Mouse (Mus musculus) megakaryocyte, adult 5-6 weeks (primary cell): ENCODE measurements around the gene Ppp2r5e. TPM values are rescaled to one million over a fixed set of nuclear protein-coding genes. Genes with fewer than 3 reads are reported as not detected.
A peak's percentile ranks its signal among the peaks of the same experiment; 100 is the strongest.

ENCODE experiments used
- ATAC-seq: 2 replicates; pipeline ENCODE4 v1.8.0; 2016; ENCODE audit warnings: mild to moderate bottlenecking, inconsistent platforms; ENCODE audit not compliant: poor library complexity, severe bottlenecking
- total RNA-seq, 2 experiments: library from RNA; stranded (forward) in 1 of 2; stranded (reverse) in 1 of 2; fragments of 153-499, 151-499 nt in 1 of 2; fragments of 221-1000, 200-1000 nt in 1 of 2; gene quantifications; 2 replicates each; pipeline versions ENCODE4 v1.2.3 to v1.2.4; 2015 to 2017

Ppp2r5e gene
- total RNA-seq, 2 experiments from 2014 or later: 14.0 to 30.3 TPM

DNA sequence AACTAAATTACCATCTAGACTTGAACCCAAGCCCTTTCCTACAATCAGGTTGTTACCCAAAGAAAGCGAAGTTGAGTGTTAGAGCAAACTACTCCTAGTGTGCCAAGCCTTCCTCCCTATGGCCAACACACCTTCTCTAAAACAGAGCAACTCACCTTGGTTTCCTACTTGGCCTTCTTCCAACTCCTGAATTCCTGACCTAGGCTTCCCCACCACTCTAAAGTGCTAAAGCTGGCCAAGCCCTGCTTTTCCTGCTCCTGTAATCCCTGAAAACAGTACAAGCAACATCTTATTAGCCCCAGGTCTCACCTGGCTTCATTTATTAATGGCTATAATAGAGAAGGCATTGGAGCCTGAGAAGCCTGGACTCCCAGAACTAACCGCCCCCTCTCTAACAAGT lies 17.0 kb downstream of the Ppp2r5e start:
- ATAC-seq: no peak

DNA sequence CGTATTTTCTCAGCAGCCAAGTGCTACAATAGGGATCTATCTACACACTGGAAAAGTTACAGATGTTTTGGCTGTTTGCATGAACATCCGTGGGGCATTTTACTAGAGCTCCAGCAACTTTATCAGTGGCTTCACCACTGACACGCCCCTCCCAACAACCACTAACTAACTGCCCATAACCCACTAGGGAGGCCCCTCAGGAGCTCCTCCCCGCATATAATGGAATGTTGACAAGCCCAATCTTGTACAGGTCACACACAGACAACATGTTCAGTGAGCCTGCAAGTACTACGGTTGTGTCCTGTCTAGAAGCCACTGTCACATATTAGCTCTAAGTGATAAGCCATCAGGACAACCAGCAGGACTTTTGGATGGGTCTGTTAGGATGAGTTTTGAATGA lies 18.8 kb downstream of the Ppp2r5e start:
- no peak for ATAC-seq

DNA sequence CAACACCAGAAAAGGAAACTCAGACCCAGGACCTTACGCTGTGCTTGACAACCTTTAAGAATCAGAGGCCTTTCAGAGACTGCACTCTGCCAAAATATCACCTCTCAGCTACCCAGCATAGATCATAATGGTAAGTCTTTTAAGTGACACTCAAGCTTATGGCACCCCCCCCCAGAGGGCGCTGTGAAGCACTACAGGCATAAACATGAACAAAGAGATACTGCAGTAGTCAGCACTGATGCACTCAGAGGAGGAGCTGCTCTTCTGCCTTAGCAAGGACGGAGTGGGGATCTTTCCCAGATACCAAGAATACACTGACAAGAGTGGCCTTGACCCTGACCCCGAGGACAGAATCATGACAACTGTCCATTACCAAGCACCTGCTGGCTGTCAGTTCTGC lies 23.8 kb downstream of the Ppp2r5e start:
- ATAC-seq: peak; percentile 69

DNA sequence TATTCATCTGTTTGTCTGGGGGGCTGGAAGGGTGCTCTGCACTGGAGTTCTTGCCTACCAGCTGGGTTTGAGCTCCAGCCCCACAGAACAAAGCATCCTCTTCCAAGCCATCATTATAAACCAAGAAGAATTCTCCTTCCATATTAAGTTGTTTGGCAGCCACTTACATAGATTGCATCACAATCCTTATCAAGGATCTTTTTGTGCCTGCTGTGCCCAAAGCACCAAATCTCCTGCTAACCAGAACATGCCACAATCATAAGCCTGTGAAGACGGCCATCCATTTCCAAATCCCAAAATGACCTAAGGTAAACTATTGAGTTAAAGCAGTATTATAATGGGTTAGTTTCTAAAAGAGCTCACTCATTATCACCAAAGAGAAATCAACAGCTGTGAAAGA lies 25.9 kb downstream of the Ppp2r5e start:
- no peak for ATAC-seq

DNA sequence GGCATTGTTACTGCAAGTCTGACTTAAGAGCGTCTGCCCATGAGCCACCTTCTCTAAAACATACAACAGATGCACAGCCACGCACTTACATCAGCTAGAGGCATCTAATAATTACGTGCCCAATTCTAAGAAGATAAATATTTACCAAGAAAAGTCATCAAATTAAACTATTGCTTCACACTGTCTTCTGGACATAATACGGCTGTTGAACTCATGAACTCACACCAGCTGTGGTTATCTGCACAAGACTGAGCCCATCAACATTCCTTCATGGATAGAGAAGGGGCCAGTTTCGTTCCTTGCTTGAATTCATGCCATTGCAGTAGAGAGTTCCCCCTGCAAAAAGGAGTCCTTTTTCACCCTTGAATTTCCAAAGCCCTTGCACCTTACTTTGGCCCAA lies 28.3 kb downstream of the Ppp2r5e start:
- ATAC-seq: no peak

DNA sequence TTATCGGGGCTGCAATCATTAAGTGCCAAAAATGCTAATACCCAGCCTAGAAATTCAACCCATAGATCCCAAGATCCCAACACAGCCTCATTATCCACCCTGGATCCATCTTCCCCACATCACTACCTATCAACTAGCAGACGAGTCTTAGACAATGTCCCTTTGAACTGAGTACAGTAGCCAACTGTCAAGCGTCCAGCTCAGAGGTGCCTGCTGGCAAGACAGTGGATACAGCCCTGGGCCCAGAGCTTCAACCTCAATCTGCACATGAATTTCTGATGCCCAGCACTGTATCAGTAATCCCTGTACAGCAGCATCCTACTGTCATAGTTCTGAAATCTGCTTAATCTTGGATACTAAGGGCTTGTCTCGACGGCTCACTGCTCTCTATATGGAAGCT lies 30.3 kb downstream of the Ppp2r5e start:
- ATAC-seq: no peak

DNA sequence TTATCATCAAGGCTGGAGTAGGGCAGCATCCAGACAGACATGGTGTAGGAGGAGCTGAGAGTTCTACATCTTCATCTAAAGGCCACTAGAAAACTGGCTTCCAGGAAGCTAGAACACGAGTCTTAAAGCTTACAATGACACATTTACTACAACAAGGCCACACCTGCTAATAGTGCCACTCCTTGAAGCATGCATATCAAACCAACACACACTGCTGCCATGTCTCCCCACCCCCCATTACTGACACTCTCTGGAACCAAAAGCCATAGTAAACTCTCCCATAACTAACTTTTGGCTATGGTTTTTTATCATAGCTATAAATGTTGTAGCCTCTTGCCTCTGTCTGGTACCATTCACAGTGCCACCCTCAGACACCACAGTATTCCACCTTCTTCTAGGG lies 31.5 kb downstream of the Ppp2r5e start:
- no peak for ATAC-seq

DNA sequence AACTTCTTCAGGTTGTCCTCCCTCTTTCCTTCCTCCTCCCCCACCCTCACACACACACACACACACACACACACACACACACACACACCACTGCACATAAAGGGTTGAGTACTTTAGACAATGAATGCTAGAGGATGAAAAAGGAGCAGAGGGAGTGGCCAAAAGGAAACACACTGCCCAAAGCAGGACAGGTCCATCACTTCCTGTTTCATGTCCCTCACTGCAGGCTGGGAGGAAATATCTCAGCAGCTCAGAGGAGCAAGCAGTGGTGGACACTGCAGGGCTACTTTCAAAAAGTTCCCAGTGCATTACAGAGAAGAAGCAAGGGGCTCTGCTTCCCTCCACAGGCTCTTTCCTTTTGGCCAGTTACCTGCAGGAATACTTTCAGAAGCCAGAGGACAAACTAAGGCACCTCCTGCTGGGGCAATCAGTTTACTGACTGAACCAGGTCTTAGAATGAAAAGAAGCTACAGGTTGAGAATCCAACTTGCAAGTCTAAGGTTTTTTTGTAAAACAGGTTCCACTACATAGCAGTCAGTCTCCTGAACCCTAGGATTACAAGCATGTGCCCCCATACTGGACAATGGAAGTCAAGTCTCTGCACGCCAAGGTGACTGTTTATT lies 32.9 kb downstream of the Ppp2r5e start:
- peak; percentile 81 for ATAC-seq

DNA sequence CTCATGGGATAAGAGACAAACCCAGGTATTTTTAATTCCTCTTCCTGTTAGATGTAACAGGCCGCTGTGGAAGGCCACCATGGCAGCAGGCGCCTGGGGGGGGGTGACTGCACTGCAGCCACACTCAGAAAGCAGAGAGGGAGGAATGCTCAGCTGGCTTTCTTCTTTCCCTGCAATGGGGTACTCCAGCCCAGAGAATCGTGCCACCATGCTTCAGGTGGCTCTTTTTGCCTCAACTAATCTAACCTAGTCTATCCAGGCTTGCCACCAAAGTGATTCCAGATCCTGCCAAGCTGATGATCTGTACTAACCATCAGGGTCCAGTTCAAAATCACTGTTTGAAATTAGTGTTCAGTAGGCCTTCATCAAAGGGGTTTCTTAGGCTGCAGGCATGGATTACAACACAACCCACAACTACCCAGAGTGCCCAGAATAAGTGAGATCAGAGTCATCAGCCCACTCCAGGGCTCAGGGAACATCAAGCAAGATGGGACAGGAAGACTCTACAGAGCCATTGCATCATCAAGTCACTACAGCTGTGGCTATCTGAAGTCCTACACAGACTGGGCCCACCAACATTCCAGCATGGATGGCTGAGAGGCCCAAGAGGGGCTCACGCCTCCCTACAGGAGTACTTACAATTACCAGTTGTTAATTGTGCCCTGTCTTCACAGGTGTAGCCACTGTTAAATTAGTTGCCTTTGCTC lies 35.2 kb downstream of the Ppp2r5e start:
- ATAC-seq: no peak

DNA sequence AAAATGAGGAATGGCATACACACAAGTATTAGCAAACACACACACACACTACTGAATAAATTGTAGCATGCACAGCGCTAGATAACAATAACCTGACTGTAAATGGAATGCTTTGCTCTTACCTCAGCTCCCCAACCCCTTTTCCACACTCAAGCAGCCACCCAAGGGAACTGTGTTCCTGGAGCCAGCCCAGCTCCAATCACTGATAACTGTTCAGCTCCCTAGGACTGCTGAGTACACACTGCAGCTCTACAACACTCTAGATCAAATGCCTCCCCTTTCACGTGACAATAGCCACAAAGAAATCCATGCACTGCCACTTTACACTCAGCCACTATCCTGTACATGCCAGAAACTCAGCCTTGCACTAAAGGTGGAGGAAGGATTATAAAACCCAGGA lies 36.8 kb downstream of the Ppp2r5e start:
- ATAC-seq: no peak

DNA sequence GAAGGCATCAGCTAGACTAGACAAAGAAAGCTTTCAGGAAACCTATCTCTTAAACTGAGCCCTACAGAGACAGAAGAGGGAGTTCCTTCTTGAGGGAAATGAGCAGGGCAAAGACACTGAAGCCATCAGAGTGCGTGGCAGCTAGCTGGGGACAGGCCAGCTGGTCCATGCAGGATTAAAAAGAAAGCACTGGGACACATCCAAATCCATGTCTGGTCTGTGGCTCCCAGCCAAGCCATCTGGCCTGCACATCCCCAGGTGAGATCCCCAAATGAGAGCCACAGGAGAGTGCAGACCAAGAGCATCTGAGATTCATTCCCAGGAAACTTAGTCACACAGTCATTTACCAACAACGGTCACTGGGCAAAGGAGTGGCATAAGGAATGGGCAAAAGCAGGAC lies 38.2 kb downstream of the Ppp2r5e start:
- no peak for ATAC-seq

DNA sequence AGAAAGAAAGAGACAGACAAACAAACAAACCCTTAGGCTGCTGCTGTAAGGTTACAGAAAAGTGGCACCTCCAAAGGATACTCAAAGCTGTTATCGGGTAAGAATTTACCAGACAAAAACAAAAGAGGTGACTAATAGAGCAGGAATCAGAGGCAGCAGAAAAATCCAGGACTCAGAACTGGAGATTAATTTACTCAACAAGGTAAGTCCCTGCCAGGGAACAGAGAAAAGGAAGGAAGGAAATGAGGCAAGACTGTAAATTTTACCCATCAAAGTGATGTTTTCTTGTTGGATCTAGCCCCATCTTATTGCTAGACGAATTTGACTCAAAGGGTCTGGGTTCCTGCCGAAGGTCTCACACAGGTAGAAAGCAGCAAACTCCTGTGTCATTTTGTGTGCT lies 41.0 kb downstream of the Ppp2r5e start:
- no peak for ATAC-seq

DNA sequence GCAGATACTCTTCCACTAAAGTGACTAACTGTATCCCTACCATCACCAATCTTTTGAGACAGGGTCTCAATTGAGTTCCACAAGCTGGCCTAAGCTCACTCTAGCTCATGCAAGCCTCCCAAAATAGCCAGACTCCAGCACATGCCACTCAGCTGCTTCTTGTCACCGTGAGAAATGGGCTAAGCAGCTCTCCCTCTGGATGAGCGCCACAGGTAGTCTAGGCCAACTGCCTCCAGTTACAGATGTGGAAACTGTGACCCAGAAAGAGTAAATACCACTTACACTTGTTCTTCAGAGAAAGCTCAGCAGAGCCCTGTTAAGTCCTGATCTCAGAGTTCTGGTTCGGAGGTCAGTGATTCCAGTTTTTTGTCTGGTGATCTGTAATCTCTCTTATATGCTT lies 43.7 kb downstream of the Ppp2r5e start:
- ATAC-seq: no peak

DNA sequence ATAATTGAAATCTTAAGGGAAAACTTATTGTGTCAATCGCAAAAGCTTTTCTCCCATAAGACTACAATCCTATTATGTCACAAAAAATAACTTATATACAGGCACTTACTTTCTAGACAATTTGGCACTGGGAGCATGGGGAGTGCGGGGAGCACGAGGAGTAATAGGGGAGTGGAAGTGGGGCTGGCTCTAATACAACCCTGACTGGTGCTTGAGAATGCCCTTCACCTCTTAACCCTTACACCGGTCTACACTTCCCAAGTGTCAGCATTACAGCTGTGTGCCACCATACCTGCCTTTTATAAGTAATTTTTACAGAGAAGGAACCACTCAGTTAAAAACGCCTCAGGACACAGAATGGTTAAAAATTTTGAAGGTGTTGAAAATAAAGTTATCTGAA lies 44.4 kb downstream of the Ppp2r5e start:
- ATAC-seq: no peak

DNA sequence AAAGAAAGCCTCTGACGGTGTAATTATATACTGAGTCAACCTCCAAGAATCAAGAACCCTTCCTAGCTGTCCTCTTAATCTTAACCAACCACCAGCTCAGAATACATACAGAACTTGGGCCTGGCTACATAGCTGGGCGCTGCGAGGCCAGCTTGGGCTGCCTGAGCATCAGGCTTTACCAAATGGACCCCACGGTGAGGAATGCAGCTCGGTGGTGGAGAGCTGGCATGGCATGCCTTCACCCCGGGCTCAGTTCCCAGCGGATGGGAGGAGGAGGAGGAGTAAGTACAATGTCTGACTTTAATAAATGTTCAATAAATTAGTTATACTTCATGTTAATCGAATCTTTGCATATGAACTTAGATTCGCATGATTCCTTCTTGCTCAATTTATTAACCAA lies 47.0 kb downstream of the Ppp2r5e start:
- no peak for ATAC-seq

DNA sequence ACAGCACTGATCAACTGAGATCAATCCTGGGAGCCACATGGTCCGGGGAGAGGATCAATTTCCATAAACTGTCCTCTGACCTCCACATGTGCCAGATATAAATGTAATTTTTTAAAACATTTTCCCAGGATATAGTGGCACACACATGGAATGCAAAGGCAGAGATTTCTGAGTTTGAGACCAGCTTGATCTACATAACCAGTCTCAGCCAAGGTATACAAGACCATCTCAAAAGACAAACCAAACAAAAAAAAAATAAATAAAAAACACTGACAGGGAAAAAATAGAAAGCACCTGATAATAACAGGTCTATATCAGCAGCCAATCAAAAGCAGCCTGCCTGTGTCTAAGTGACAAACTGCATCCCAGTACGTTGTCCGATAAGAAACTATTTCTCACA lies 48.9 kb downstream of the Ppp2r5e start:
- ATAC-seq: no peak

DNA sequence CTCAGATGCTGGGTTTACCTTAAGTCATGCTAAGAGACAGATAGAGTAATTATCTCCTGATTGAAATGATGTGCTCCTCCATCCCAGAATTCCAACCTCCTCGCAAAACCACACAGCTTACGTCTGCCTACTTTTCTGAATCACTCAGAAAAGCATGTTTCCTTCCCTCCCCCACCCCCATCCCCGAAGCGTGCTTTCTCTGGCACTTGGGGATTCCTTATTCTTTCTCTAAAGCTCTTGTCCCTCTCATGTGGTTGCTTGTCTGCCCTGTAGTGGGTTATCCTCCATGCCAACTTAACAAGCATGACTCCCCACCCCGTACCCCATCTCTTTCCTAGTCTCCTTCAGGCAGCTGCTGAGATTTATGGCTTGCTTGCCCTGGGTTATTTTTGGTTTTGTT lies 49.8 kb downstream of the Ppp2r5e start:
- ATAC-seq: no peak

DNA sequence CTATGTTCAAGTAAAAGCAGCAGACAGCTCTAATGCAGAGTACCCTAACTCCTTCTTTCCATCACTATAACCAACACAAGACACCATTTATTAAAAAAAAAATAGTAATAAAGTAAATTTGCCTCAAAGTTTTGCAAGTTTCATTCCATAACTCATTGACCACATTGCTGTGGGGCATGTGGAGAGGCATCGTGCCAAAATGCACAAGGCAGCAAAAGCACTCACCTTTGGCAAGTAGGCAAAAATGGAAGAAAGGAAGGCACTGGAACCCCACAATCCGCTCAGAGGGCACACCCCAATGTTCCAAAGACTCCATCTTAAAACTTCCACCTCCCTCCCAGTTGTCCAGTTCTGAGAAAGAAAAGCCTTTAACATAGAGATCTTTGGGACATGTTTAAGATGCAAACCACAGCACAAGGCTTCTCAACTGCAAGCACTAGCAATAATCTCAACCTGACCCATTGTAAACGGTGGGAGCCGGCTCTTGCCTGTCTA lies 50.6 kb downstream of the Ppp2r5e start:
- ATAC-seq: no peak

DNA sequence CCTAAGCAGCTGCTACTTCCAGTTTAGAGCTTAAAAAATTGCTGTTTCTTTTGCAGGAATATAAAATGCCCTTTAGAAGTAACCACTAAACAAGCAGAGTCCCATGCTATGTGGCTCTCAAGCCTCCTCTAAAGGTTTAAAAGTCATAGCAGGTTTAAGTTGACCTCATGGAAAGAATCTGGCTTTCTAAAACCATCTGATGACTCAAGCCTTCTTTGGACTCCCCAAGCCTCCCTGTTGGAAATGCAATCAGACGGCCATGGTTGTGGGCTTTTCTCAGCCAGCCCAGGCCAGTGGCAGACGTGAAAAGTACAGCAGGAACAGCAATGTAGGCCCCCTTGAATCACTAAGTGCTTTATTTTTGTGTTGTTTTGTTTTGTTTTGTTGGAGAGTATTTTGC lies 51.4 kb downstream of the Ppp2r5e start:
- ATAC-seq: no peak

DNA sequence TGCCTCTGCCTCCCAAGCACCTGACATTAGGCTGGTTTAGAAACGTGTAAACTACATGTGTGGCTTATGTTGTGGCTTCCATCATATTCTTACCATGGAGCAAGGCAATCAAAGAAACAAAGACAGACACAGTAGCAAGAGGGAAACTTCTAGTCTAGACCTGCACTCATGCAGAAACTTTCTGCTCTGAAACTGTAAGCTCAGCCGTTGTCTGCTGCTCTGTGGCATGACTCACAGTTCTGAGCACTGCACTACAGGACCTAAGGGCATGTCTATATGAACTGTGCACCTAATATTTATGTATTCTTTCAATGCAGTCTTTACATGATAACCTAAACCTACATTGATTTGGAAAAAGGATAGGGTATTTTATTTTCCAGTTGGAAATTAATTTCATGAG lies 51.8 kb downstream of the Ppp2r5e start:
- no peak for ATAC-seq

DNA sequence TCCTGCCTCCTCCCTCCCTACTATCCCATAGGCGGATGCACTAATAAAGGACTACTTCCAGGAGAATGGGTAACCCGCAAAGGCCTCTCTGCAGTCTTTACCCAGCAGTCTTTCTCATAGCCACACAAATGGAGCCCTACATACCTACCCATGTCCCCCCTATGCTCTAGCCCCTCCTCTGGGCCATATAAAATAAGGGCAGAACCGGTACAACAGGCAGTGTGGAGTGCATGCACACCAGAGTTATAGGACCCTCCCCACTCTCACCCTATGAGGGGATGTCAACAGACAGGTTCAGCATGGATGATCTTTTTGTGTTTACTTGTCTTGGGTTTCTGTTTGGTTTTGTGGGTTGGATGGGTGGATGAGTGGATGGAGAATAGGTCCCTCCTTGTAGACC lies 52.7 kb downstream of the Ppp2r5e start:
- no peak for ATAC-seq

DNA sequence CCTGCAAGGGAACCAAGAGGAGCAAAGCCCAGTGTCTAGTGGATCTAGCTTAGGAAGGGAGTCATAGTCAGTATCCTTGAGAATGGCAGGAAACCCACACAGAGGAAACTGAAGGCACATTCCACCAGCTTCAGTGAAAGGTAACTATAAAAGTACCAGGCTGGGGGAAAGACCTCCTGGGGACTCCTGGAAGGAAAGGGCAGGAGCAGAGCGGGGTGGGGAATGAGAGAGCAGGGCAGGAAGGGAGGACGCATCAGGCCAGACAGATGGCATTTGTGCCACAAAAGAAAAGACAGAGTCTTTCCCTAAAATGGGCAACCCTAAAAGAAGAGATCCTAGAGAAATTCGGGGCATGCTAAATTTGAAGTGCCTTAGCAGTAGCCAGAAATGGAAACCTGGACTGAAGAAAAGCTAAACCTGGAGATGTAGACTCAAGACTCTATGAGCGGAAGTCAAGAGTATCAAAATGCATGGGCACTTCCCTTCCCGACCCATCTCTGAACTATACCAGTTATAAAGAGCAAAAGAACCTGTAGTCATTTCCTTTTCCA lies 55.3 kb downstream of the Ppp2r5e start:
- no peak for ATAC-seq

DNA sequence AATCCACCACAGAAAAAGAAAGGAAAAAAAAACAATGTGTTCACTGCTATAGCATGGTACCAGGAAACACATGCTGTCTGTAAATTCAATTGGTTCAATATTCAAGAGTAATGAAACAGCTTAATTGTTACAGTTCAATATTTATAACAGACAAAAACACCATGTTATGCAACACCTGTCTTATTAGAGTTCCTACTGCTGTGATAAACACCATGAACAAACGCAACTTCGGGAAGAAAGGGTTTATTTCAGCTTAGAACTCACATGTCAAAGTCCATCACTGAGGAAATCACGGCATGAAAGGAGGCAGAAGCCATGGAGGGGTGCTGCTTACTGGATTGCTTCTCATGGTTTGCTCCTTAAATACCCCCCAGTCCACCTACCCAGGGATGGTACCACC lies 56.8 kb downstream of the Ppp2r5e start:
- no peak for ATAC-seq
